Mouse (Mus musculus): ENCODE measurements around the gene Tctn1. TPM values are rescaled to one million over a fixed set of nuclear protein-coding genes. Genes with fewer than 3 reads are reported as not detected.

Gene Tctn1
- polyA plus RNA-seq, 1 experiment = 28.0 TPM

- H3K4me3 ChIP-seq (ENCODE audit: insufficient read depth, low read length) = no peak overlapping the region
- no peaks in the 10 kb centered on the region for H3K4me1 ChIP-seq (ENCODE audit: control insufficient read depth, insufficient read depth, low read length)
- TF ChIP-seq CTCF (IDR thresholded peaks at IDR 0.05; ENCODE audit: extremely low read depth, insufficient read depth, low read length) (no peak), POLR2A (IDR thresholded peaks at IDR 0.05; ENCODE audit: extremely low read depth, insufficient read depth, low read length) (no peak)
- no peak overlapping the region for H3K27ac ChIP-seq (ENCODE audit: insufficient read depth, low read length)
These were observed 32.3 kb downstream of the Tctn1 start for GRCm38 (mm10) chr5:122232004-122232403.

DNA sequence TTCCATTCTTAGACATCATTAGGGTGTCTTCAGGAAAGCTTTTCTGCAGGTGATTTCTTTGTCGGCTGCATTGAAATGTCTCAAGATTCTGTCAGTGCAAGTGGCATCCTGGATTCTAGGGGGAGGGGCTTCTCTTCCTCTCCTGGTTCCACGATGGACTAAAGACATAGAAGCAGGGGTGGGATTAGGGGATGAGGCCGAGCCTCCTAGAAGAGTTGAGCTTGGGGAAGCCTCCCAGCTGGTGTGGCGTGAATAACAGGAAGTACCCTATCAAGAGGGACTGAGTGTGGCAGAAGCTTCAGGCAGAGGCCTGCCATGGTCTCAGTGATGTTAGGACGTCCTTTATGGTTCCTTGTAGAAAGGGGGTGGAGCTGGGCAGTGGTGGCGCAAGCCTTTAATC lies 32.8 kb downstream of the Tctn1 start:
- H3K4me3 ChIP-seq (ENCODE audit: insufficient read depth, low read length) = no peak overlapping the region
- H3K4me1 ChIP-seq (ENCODE audit: control insufficient read depth, insufficient read depth, low read length) = no peaks in the 10 kb centered on the region

GRCm38 (mm10) chr5:122230816-122231215 lies 33.4 kb downstream of the Tctn1 start:
- Histone ChIP-seq H3K27ac (ENCODE audit: insufficient read depth, low read length) (no peak overlapping the region), H3K4me1 (ENCODE audit: control insufficient read depth, insufficient read depth, low read length) (no peaks in the 10 kb centered on the region), H3K4me3 (ENCODE audit: insufficient read depth, low read length) (no peak overlapping the region)
- no peak for TF ChIP-seq POLR2A (IDR thresholded peaks at IDR 0.05; ENCODE audit: extremely low read depth, insufficient read depth, low read length)
- TF ChIP-seq CTCF (IDR thresholded peaks at IDR 0.05; ENCODE audit: extremely low read depth, insufficient read depth, low read length) = no peak

More for the DNA sequence above, 32.8 kb downstream of the Tctn1 start:
- no peak for TF ChIP-seq POLR2A (IDR thresholded peaks at IDR 0.05; ENCODE audit: extremely low read depth, insufficient read depth, low read length)
- no peak for TF ChIP-seq CTCF (IDR thresholded peaks at IDR 0.05; ENCODE audit: extremely low read depth, insufficient read depth, low read length)
- H3K27ac ChIP-seq (ENCODE audit: insufficient read depth, low read length) = no peak overlapping the region

DNA sequence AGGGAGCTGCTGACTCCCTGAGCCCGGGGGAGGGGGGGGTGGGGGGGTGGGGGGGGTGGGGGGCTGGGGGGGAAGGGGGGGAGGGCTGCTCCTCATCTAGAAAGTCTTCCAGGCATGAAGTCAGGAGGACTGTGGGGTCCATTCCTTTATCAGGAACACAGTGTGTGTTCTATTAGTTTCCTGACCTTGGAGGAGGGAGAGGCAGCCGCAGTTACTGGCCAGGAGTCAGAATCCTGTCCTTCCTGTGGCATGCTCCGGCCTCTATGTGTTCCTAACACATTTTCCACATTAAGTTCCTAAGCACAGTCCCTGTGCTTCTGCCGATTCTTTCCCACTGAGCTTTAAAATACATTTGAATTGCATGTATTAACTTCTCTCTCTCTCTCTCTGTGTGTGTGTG lies 35.5 kb downstream of the Tctn1 start:
- Histone ChIP-seq H3K4me1 (ENCODE audit: control insufficient read depth, insufficient read depth, low read length) (no peaks in the 10 kb centered on the region), H3K27ac (ENCODE audit: insufficient read depth, low read length) (no peak overlapping the region), H3K4me3 (ENCODE audit: insufficient read depth, low read length) (no peak overlapping the region)
- TF ChIP-seq CTCF (IDR thresholded peaks at IDR 0.05; ENCODE audit: extremely low read depth, insufficient read depth, low read length) (no peak), POLR2A (IDR thresholded peaks at IDR 0.05; ENCODE audit: extremely low read depth, insufficient read depth, low read length) (no peak)

DNA sequence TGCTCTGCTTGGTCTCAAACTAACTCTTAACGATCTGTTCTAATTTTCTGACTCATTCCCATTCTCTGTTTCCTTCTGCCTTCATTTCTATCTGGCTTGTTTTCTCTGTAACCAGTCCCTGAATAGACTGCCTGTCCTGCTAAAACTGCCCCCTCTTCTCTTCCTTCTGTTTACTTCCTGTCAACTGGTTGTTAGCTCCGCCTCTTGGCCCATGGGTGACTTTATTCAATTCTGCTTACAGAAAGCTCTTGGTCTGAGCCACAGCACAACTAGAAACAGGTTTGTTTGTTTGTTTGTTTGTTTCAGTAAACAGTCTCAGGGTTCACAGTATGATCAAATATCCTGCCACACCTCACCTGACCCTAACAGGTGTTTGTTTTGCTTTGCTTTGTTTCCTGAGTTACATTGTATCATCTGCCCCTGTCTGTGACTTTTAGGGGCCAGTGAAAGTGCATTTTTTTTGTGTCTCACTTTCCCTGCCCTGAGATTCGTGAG lies 35.9 kb downstream of the Tctn1 start:
- Histone ChIP-seq H3K27ac (ENCODE audit: insufficient read depth, low read length) (no peak overlapping the region), H3K4me3 (ENCODE audit: insufficient read depth, low read length) (no peak overlapping the region), H3K4me1 (ENCODE audit: control insufficient read depth, insufficient read depth, low read length) (no peaks in the 10 kb centered on the region)
- TF ChIP-seq POLR2A (IDR thresholded peaks at IDR 0.05; ENCODE audit: extremely low read depth, insufficient read depth, low read length) (no peak), CTCF (IDR thresholded peaks at IDR 0.05; ENCODE audit: extremely low read depth, insufficient read depth, low read length) (no peak)

DNA sequence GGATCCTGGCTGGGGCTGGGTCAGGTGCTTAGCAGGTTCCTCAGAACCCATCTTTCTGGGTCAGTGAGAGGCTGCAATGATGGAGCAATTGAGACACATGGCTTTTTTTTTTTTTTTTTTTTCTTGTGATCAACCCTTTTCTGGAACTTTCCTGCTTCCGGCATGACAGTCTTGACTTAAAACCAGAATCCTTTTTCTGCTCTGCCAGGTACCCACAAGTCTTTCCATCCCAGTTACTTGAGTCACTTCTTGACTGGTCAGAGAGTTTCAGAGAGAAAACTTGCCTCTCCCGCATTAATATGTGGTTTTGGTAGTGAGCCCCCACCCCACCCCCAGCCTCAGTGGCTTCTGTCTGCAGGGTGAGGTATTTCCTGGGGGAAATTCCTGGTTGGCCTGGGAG lies 40.0 kb downstream of the Tctn1 start:
- Histone ChIP-seq H3K27ac (ENCODE audit: insufficient read depth, low read length) (no peak overlapping the region), H3K4me1 (ENCODE audit: control insufficient read depth, insufficient read depth, low read length) (no peaks in the 10 kb centered on the region), H3K4me3 (ENCODE audit: insufficient read depth, low read length) (no peak overlapping the region)
- TF ChIP-seq POLR2A (IDR thresholded peaks at IDR 0.05; ENCODE audit: extremely low read depth, insufficient read depth, low read length) (no peak), CTCF (IDR thresholded peaks at IDR 0.05; ENCODE audit: extremely low read depth, insufficient read depth, low read length) (no peak)

GRCm38 (mm10) chr5:122221085-122221484 lies 43.2 kb downstream of the Tctn1 start:
- H3K27ac ChIP-seq (ENCODE audit: insufficient read depth, low read length) = no peak overlapping the region
- TF ChIP-seq CTCF (IDR thresholded peaks at IDR 0.05; ENCODE audit: extremely low read depth, insufficient read depth, low read length) = no peak
- TF ChIP-seq POLR2A (IDR thresholded peaks at IDR 0.05; ENCODE audit: extremely low read depth, insufficient read depth, low read length) = no peak

DNA sequence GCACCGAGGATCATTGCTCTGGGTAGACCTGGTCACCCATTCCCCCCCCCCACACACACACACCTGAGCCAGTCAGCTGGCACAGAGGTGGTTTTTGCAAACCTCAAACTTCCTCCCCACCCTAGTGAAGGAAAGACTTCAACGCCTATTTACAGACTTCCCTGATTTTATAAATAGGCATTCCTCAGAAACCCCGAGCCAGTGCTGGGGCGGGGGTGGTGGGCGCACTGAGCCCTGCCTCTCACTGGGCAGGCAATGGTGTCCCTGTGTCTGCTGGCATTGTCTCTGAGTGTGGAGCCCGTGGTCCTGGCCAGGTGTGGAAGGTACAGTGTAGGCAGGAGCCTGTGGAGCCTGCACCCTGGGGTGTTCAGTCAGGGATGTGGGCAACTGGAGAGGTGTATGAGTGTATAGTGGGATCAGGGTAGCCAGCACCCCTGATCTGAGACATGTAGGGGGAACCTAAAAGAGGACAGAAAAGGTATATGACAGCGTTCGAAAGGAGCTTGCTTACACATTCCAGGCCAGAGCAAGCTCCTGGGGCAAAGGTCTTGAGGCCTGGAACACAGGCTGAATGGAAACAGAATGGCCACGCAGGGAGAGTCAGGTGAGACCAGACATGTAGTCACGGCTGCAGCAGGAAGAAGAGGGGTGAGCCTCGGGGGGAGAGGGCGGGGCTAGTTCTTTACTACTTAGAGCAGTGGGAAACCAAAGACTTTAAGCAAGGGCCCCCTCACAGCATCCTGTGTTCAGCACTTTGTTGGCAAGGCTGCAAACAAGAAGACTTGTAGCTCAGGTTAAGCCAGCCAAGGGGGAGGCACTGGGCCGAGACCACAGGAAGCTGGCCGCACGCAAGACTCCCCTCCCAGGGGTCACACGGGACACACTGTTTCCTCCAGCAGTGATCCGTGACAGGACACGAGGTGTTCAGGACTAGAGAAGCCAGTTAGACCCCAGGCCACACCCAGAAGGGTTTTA lies 44.3 kb downstream of the Tctn1 start:
- Histone ChIP-seq H3K4me1 (ENCODE audit: control insufficient read depth, insufficient read depth, low read length) (no peaks in the 10 kb centered on the region), H3K27ac (ENCODE audit: insufficient read depth, low read length) (no peak overlapping the region), H3K4me3 (ENCODE audit: insufficient read depth, low read length) (no peak overlapping the region)
- TF ChIP-seq CTCF (IDR thresholded peaks at IDR 0.05; ENCODE audit: extremely low read depth, insufficient read depth, low read length) = no peak
- no peak for TF ChIP-seq POLR2A (IDR thresholded peaks at IDR 0.05; ENCODE audit: extremely low read depth, insufficient read depth, low read length)

More at GRCm38 (mm10) chr5:122221085-122221484, 43.2 kb downstream of the Tctn1 start:
- no peaks in the 10 kb centered on the region for H3K4me1 ChIP-seq (ENCODE audit: control insufficient read depth, insufficient read depth, low read length)
- no peak overlapping the region for H3K4me3 ChIP-seq (ENCODE audit: insufficient read depth, low read length)

DNA sequence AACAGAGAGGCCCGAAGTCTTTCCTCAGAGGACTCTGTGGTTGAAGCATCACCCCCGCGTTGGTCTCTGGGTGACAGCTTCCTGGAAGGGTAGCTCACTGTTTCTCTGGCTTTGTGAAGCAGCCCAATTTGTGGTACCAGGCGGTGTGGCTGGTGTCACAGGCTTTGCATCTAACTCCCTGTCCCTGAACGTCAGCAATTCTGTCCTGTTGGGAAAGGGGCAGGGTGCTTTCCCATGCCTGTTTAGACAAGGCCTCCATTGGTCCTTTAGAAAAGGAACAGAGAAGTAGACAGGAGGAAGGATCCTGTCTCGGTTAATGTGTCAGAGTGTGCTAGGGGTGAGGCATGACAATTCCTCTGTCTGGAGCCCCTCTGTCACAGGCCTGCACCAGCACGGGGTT lies 45.3 kb downstream of the Tctn1 start:
- H3K4me1 ChIP-seq (ENCODE audit: control insufficient read depth, insufficient read depth, low read length) = no peaks in the 10 kb centered on the region
- no peak overlapping the region for H3K4me3 ChIP-seq (ENCODE audit: insufficient read depth, low read length)
- no peak overlapping the region for H3K27ac ChIP-seq (ENCODE audit: insufficient read depth, low read length)
- no peak for TF ChIP-seq POLR2A (IDR thresholded peaks at IDR 0.05; ENCODE audit: extremely low read depth, insufficient read depth, low read length)
- TF ChIP-seq CTCF (IDR thresholded peaks at IDR 0.05; ENCODE audit: extremely low read depth, insufficient read depth, low read length) = no peak
